Mouse (Mus musculus): Measurements from ENCODE around the gene Gm26661. TPM values are rescaled to one million over a fixed set of nuclear protein-coding genes. Genes with fewer than 3 reads are reported as not detected.

The Gm26661 gene
- not detected in 2 replicates for polyA plus RNA-seq (2012; rRNA removed)

GRCm38 (mm10) chr14:7791532-7792159 is at the start of gene Gm26661:
TSS of gene Gm26661 (plus strand) at chr14:7791587.

GRCm38 (mm10) chr14:7817770-7818462 is 26.5 kb downstream of the Gm26661 start, which contains the start of gene Flnb:
TSS of gene Flnb (plus strand) at chr14:7817957.

Other genes with a start within 250 kb of the Gm26661 start
- 6.6 and 7.0 TPM in 2 replicates for gene Gm3558, start 223.0 kb upstream of the Gm26661 start, polyA plus RNA-seq (2012; rRNA removed)
- not detected in 2 replicates for gene Gm10338, start 196.0 kb upstream of the Gm26661 start, polyA plus RNA-seq (2012; rRNA removed)
- not detected in 2 replicates for gene Gm10128, start 147.6 kb upstream of the Gm26661 start, polyA plus RNA-seq (2012; rRNA removed)
- gene Flnb, start 26.4 kb downstream of the Gm26661 start, polyA plus RNA-seq (2012; rRNA removed), result 19.1 and 19.5 TPM in 2 replicates
- gene Gm45521, start 165.7 kb downstream of the Gm26661 start, polyA plus RNA-seq (2012; rRNA removed), result 0.17 and 0.18 TPM in 2 replicates
- 0.01 TPM in 1 of 2 replicates, not detected in the other for gene Dnase1l3, start 203.0 kb downstream of the Gm26661 start, polyA plus RNA-seq (2012; rRNA removed)
- gene Abhd6, start 211.3 kb downstream of the Gm26661 start, polyA plus RNA-seq (2012; rRNA removed), result 19.2 and 19.8 TPM in 2 replicates